Mouse (Mus musculus) gonadal fat pad, adult 2 months (tissue): ENCODE results near the gene Erich4. TPM values are rescaled to one million over a fixed set of nuclear protein-coding genes. Genes with fewer than 3 reads are reported as not detected.
A peak's percentile ranks its signal among the peaks of the same experiment; 100 is the strongest.
"Not testable (repeated sequence)": the region's sequence is repeated elsewhere in the genome, so short reads cannot be mapped to it uniquely, and the experiment has no call there.

Source experiments
- DNase-seq: peaks from one replicate; pipeline ENCODE4 v3.0.0-alpha.2; 2012; ENCODE audit warnings: low read depth
- polyA plus RNA-seq: library from polyadenylated mRNA; depleted of rRNA; stranded (reverse); fragments of >200 nt; gene quantifications from 2 replicates; pipeline ENCODE4 v1.2.3, GENCODE M21; 2012; rRNA removed

The Erich4 gene
- polyA plus RNA-seq, 1 experiment, result 0.20 TPM

- DNase-seq, result not testable (repeated sequence)
Measured at GRCm38 (mm10) chr7:25576793-25577437, 38.8 kb downstream of the Erich4 start.

GRCm38 (mm10) chr7:25576308-25576707, 39.4 kb downstream of the Erich4 start:
- not testable (repeated sequence) for DNase-seq

DNA sequence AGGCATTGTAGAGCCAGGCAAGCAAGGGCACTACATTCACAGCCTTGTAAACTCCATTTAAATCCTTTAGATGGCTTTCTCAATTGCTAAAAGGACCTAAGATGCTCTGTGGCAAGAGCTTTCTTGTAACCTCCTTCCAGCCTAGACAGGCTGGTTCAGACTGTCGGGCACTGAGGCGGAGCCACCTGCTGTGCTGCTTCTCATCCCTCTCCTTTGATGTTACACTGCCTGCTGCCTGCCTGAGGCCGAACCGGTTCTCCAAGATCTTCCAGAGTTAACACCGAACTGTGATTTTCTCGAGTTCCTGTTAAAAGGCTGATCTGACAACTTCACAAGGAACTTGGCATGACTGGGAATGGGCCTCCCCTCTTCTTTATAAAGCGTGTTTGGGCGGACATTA, 39.8 kb downstream of the Erich4 start:
- peak; percentile 38 for DNase-seq

- DNase-seq, result no peak
Measured at GRCm38 (mm10) chr7:25575105-25575504, 40.6 kb downstream of the Erich4 start.

GRCm38 (mm10) chr7:25573806-25574205, 41.9 kb downstream of the Erich4 start:
- DNase-seq, result not testable (repeated sequence)

- no peak for DNase-seq
Measured at GRCm38 (mm10) chr7:25568721-25569120, 47.0 kb downstream of the Erich4 start.

Other genes with a start within 250 kb of the Erich4 start
- gene Cnfn, start 246.2 kb downstream of the Erich4 start, polyA plus RNA-seq, result not detected in 2 replicates
- 664 and 702 TPM in 2 replicates for gene Lipe, start 217.2 kb downstream of the Erich4 start, polyA plus RNA-seq
- not detected in 2 replicates for gene Cxcl17, start 203.0 kb downstream of the Erich4 start, polyA plus RNA-seq
- 7.4 and 8.9 TPM in 2 replicates for gene Ceacam1, start 138.3 kb downstream of the Erich4 start, polyA plus RNA-seq
- gene Ceacam2, start 76.0 kb downstream of the Erich4 start, polyA plus RNA-seq, result 0.16 and 0.31 TPM in 2 replicates
- 28.5 and 28.9 TPM in 2 replicates for gene Dmac2, start 3.5 kb upstream of the Erich4 start, polyA plus RNA-seq
- 13.8 and 15.5 TPM in 2 replicates for gene B3gnt8, start 10.8 kb upstream of the Erich4 start, polyA plus RNA-seq
- gene Bckdha, start 43.1 kb upstream of the Erich4 start, polyA plus RNA-seq, result 199 and 232 TPM in 2 replicates
- 54.8 and 66.2 TPM in 2 replicates for gene Exosc5, start 43.3 kb upstream of the Erich4 start, polyA plus RNA-seq
- gene Tmem91, start 59.3 kb upstream of the Erich4 start, polyA plus RNA-seq, result 3.5 and 4.1 TPM in 2 replicates
- gene B9d2, start 64.9 kb upstream of the Erich4 start, polyA plus RNA-seq, result 42.3 and 46.3 TPM in 2 replicates
- 32.4 and 52.4 TPM in 2 replicates for gene Tgfb1, start 71.1 kb upstream of the Erich4 start, polyA plus RNA-seq
- gene Ccdc97, start 103.2 kb upstream of the Erich4 start, polyA plus RNA-seq, result 46.3 and 54.6 TPM in 2 replicates
- gene Hnrnpul1, start 138.9 kb upstream of the Erich4 start, polyA plus RNA-seq, result 32.1 and 58.5 TPM in 2 replicates
- 56.1 and 57.0 TPM in 2 replicates for gene Axl, start 172.8 kb upstream of the Erich4 start, polyA plus RNA-seq
- 4.2 and 5.4 TPM in 2 replicates for gene Cyp2s1, start 201.0 kb upstream of the Erich4 start, polyA plus RNA-seq